Mouse (Mus musculus): ENCODE data around the gene Shisa9.

Shisa9 gene

GRCm38 (mm10) chr16:12309826-12310225 lies 325.9 kb downstream of the Shisa9 start:
- DNase-seq (ENCODE audit: low read depth, low spot score) = no peak

DNA sequence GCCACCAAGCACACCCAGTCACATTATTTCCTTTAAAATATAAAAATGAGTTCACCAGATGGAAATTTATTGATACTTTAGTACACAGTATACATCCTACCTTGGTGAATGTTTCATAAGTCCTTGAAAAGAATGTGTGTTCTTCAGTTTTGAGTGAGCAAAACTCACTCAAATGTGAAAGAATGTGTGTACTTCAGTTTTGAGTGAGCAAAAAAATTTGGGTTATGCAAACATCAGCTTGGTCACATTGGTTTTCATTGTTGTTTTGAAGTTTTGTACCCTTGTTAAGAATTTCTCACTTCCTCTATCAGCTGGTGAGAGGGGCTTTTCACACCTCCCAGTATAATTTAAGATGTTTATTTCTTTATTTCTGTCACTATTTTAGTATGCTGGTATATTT lies 331.7 kb downstream of the Shisa9 start:
- no peak for DNase-seq (ENCODE audit: low read depth, low spot score)

Measured in brain, adult 2 months (tissue).